ENCODE assay signal across 17 mouse cellular contexts in the genomic region with DNA sequence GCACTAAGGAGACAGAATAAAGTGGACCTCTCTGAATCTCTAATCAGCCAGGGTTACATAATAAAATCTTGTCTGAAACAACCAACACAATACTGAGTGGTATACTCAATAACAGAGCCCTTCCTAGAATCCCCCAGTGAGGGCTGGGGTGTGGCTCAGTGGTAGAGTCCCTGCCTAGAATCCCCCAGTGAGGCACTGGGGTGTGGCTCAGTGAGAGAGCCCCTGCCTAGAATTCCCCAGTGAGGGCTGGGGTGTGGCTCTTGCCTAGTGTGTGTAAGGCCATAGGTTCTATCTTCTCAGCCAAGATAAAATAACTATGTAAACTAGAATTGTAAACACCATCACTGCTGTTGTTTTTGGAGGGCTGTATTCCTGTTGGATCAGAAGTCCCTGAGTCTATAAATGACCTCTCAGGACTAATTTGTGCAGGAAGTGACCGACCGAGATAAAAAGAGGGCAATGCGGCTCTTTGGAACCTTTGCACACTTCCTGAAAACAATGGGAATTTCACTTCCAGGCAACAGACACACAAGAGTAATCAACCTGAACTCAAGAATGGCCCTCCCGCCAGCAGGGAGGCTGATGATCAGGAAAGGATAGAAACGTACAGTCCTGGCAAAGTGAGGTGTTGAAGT. TPM values are rescaled to one million over a fixed set of nuclear protein-coding genes. Genes with fewer than 3 reads are reported as not detected.
DNase-seq lines count a peak whose midpoint lies in the region; ATAC-seq and TF ChIP-seq lines count a peak whose summit lies in the region.
"Had no signal": no experiment of that assay in that cellular context is flagged by ENCODE, and none has a peak within 500 bp of the region (broad histone marks: within the 10 kb centered on the region; RNA-seq: fewer than 3 reads in every experiment).

No protein-coding gene starts in this region.

- H3K79me2 ChIP-seq in liver, adult 2 months (ENCODE audit: control insufficient read depth, insufficient read depth, low read length), result no peaks in the 10 kb centered on the region

- 0 out of 2 replicates have a peak, but pooled peaks cover 4% of the 10 kb centered on the region for H3K9me3 ChIP-seq in forebrain, embryonic 10.5 days
- no peaks in the 10 kb centered on the region for H3K9me3 ChIP-seq in forebrain, embryonic 14.5 days (replicated peaks; ENCODE audit: control insufficient read depth, low read length)
- no peaks in the 10 kb centered on the region for H3K9me3 ChIP-seq in heart, postnatal 0 days (replicated peaks; ENCODE audit: control insufficient read depth, low read length)
- H3K9me3 ChIP-seq in heart, embryonic 10.5 days, result no peaks in the 10 kb centered on the region
- H3K9me3 ChIP-seq in liver, embryonic 12.5 days (replicated peaks), result peaks cover 5% of the 10 kb centered on the region
- H3K9me3 ChIP-seq in stomach, postnatal 0 days (ENCODE audit: control insufficient read depth, low read length), result no peaks in the 10 kb centered on the region
- H3K9me3 ChIP-seq: limb, embryonic 13.5 days; midbrain, embryonic 13.5 days; neural tube, embryonic 12.5 days had no signal

- H3K4me2 ChIP-seq in forebrain, embryonic 14.5 days (ENCODE audit: low read length), result no peak overlapping the region
- H3K4me2 ChIP-seq in heart, postnatal 0 days (ENCODE audit: low read depth, low read length), result no peak overlapping the region
- H3K4me2 ChIP-seq in liver, embryonic 12.5 days, result no peak overlapping the region
- no peak overlapping the region for H3K4me2 ChIP-seq in stomach, postnatal 0 days (replicated peaks; ENCODE audit: low read depth)

- no peak for TF ChIP-seq EP300 in heart, postnatal 0 days (IDR thresholded peaks at IDR 0.05; ENCODE audit: low read depth)
- TF ChIP-seq EP300 in stomach, postnatal 0 days (optimal IDR thresholded peaks at IDR 0.05), result no peak

- no peaks in the 10 kb centered on the region; the same call in 1 of the 2 replicates for H3K36me3 ChIP-seq in forebrain, embryonic 10.5 days (replicated peaks)
- H3K36me3 ChIP-seq in forebrain, embryonic 14.5 days (ENCODE audit: control insufficient read depth, insufficient read depth, low read length), result peaks cover under 1% of the 10 kb centered on the region; the same call in 1 of the 2 replicates
- H3K36me3 ChIP-seq in heart, postnatal 0 days (replicated peaks; ENCODE audit: control insufficient read depth, insufficient read depth, low read length), result 0 out of 2 replicates have a peak, but pooled peaks cover under 1% of the 10 kb centered on the region
- peaks cover under 1% of the 10 kb centered on the region for H3K36me3 ChIP-seq in heart, embryonic 10.5 days
- H3K36me3 ChIP-seq in liver, adult 2 months (ENCODE audit: control insufficient read depth, insufficient read depth, low read length), result no peaks in the 10 kb centered on the region
- H3K36me3 ChIP-seq in liver, embryonic 12.5 days, result no peaks in the 10 kb centered on the region
- H3K36me3 ChIP-seq in stomach, postnatal 0 days (ENCODE audit: control insufficient read depth, insufficient read depth, low read length), result no peaks in the 10 kb centered on the region
- H3K36me3 ChIP-seq: limb, embryonic 13.5 days; neural tube, embryonic 12.5 days had no signal

- no peak overlapping the region for H3K27ac ChIP-seq in forebrain, embryonic 10.5 days
- no peak overlapping the region for H3K27ac ChIP-seq in forebrain, embryonic 14.5 days (ENCODE audit: low read depth, low read length)
- peak overlapping the region; percentile 46; the same call in 1 of the 2 replicates for H3K27ac ChIP-seq in heart, postnatal 0 days (ENCODE audit: low read depth)
- H3K27ac ChIP-seq in heart, embryonic 10.5 days, result no peak overlapping the region
- H3K27ac ChIP-seq in liver, adult 2 months (replicated peaks; ENCODE audit: insufficient read depth, low read depth, low read length), result peak overlapping the region; percentile 23; the same call in 1 of the 2 replicates
- no peak overlapping the region for H3K27ac ChIP-seq in liver, embryonic 12.5 days
- no peak overlapping the region for H3K27ac ChIP-seq in stomach, postnatal 0 days (replicated peaks)
- H3K27ac ChIP-seq: limb, embryonic 13.5 days; midbrain, embryonic 13.5 days; neural tube, embryonic 12.5 days had no signal

- TF ChIP-seq CTCF in heart, postnatal 0 days (IDR thresholded peaks at IDR 0.05; ENCODE audit: low read depth), result no peak
- no peak for TF ChIP-seq CTCF in liver, adult 2 months (IDR thresholded peaks at IDR 0.05; ENCODE audit: low read depth, low read length)
- TF ChIP-seq CTCF in stomach, postnatal 0 days (IDR thresholded peaks at IDR 0.05; ENCODE audit: low read depth), result no peak

- ATAC-seq in forebrain, embryonic 14.5 days, result no peak
- no peak for ATAC-seq in heart, postnatal 0 days (ENCODE audit: insufficient read depth, low read depth)
- ATAC-seq in liver, embryonic 12.5 days, result no peak
- no peak for ATAC-seq in cerebellum, adult (ENCODE audit: insufficient number of reproducible peaks, low FRiP score, low TSS enrichment)
- ATAC-seq in stomach, postnatal 0 days (ENCODE audit: low FRiP score, low TSS enrichment), result no peak
- ATAC-seq: midbrain, embryonic 13.5 days had no signal

- H3K4me1 ChIP-seq in forebrain, embryonic 10.5 days, result peaks cover 29% of the 10 kb centered on the region
- H3K4me1 ChIP-seq in forebrain, embryonic 14.5 days (ENCODE audit: control insufficient read depth, insufficient read depth, low read length), result peaks cover 3% of the 10 kb centered on the region; the same call in 1 of the 2 replicates
- 0 out of 2 replicates have a peak, but pooled peaks cover 3% of the 10 kb centered on the region for H3K4me1 ChIP-seq in heart, postnatal 0 days (ENCODE audit: control insufficient read depth, insufficient read depth)
- H3K4me1 ChIP-seq in heart, embryonic 10.5 days, result peaks cover 14% of the 10 kb centered on the region
- no peaks in the 10 kb centered on the region; the same call in 1 of the 2 replicates for H3K4me1 ChIP-seq in liver, adult 2 months (ENCODE audit: control insufficient read depth, insufficient read depth, low read length)
- H3K4me1 ChIP-seq in liver, embryonic 12.5 days, result peaks cover 21% of the 10 kb centered on the region
- H3K4me1 ChIP-seq in stomach, postnatal 0 days (replicated peaks; ENCODE audit: control insufficient read depth, insufficient read depth), result no peaks in the 10 kb centered on the region

- no peak for DNase-seq in forebrain, embryonic 10.5 days (ENCODE audit: extremely low spot score, low spot score)
- no peak for DNase-seq in forebrain, embryonic 14.5 days (ENCODE audit: low spot score)
- no peak for DNase-seq in heart, postnatal 0 days (ENCODE audit: low spot score)
- DNase-seq in heart, embryonic 10.5 days (ENCODE audit: low spot score), result no peak
- no peak for DNase-seq in liver, adult 2 months (ENCODE audit: extremely low read depth, low read depth, low spot score)
- DNase-seq in stomach, postnatal 0 days (ENCODE audit: low spot score), result no peak
- DNase-seq: adrenal gland, postnatal 36 days; cerebellum, adult 2 months; cerebellum, postnatal 36 days; lung, postnatal 10 days; right cerebral cortex, postnatal 4 days had no signal

- H3K4me3 ChIP-seq in forebrain, embryonic 10.5 days, result peak overlapping the region; percentile 58; the same call in 1 of the 2 replicates
- H3K4me3 ChIP-seq in forebrain, embryonic 14.5 days (ENCODE audit: low read depth, low read length), result no peak overlapping the region
- no peak overlapping the region for H3K4me3 ChIP-seq in heart, postnatal 0 days (ENCODE audit: low read depth, low read length)
- H3K4me3 ChIP-seq in heart, embryonic 10.5 days, result no peak overlapping the region
- no peak overlapping the region for H3K4me3 ChIP-seq in liver, adult 2 months (ENCODE audit: insufficient read depth, low read depth, low read length)
- no peak overlapping the region for H3K4me3 ChIP-seq in liver, embryonic 12.5 days
- H3K4me3 ChIP-seq in stomach, postnatal 0 days (ENCODE audit: low read depth, low read length), result no peak overlapping the region
- H3K4me3 ChIP-seq: neural tube, embryonic 12.5 days had no signal

- no peak overlapping the region for H3K9ac ChIP-seq in forebrain, embryonic 14.5 days (ENCODE audit: low read length)
- no peak overlapping the region for H3K9ac ChIP-seq in heart, postnatal 0 days (replicated peaks; ENCODE audit: low read depth, low read length)
- no peak overlapping the region for H3K9ac ChIP-seq in liver, adult 2 months (ENCODE audit: low read depth, low read length)
- no peak overlapping the region for H3K9ac ChIP-seq in liver, embryonic 12.5 days
- no peak overlapping the region for H3K9ac ChIP-seq in stomach, postnatal 0 days (ENCODE audit: low read length)
- H3K9ac ChIP-seq: neural tube, embryonic 12.5 days had no signal

- no peak for TF ChIP-seq POLR2A in liver, adult 2 months (IDR thresholded peaks at IDR 0.05; ENCODE audit: extremely low read depth, insufficient read depth, low read length)

- peaks cover 30% of the 10 kb centered on the region for H3K27me3 ChIP-seq in forebrain, embryonic 10.5 days (ENCODE audit: poor library complexity, severe bottlenecking)
- no peaks in the 10 kb centered on the region for H3K27me3 ChIP-seq in forebrain, embryonic 14.5 days (replicated peaks; ENCODE audit: control insufficient read depth, insufficient read depth, low read length)
- no peaks in the 10 kb centered on the region for H3K27me3 ChIP-seq in heart, postnatal 0 days (ENCODE audit: control insufficient read depth, insufficient read depth, low read length)
- peaks cover 18% of the 10 kb centered on the region for H3K27me3 ChIP-seq in heart, embryonic 10.5 days (ENCODE audit: insufficient read depth, poor library complexity, severe bottlenecking)
- no peaks in the 10 kb centered on the region for H3K27me3 ChIP-seq in liver, adult 2 months (ENCODE audit: control insufficient read depth, insufficient read depth, low read length)
- H3K27me3 ChIP-seq in liver, embryonic 12.5 days (replicated peaks), result peaks cover 59% of the 10 kb centered on the region
- H3K27me3 ChIP-seq in stomach, postnatal 0 days (ENCODE audit: control insufficient read depth, insufficient read depth, low read length), result no peaks in the 10 kb centered on the region
- H3K27me3 ChIP-seq: limb, embryonic 13.5 days had no signal

- 66% methylated on average over 5 of the region's 5 CpGs for WGBS in forebrain, embryonic 10.5 days
- 67% methylated on average over 5 of the region's 5 CpGs for WGBS in forebrain, embryonic 14.5 days
- 49% methylated on average over 5 of the region's 5 CpGs for WGBS in heart, postnatal 0 days
- WGBS in heart, embryonic 10.5 days, result 61% methylated on average over 5 of the region's 5 CpGs
- 67% methylated on average over 5 of the region's 5 CpGs for WGBS in liver, adult 2 months
- 48% methylated on average over 5 of the region's 5 CpGs for WGBS in liver, embryonic 12.5 days (ENCODE audit: insufficient replicate concordance)
- WGBS in stomach, postnatal 0 days, result 72% methylated on average over 5 of the region's 5 CpGs

RNA-seq across cellular contexts. Expression of a gene that starts 1.2 kb away (rescaled TPM):
- 1.6 and 2.0 TPM in 2 replicates for polyA plus RNA-seq in forebrain, embryonic 10.5 days (2016; fragmentation: Nextera tagmentation; extraction: Ambion mirVana)
- polyA plus RNA-seq in forebrain, embryonic 14.5 days (2014; fragmentation: Nextera tagmentation; extraction: Ambion mirVana), result 1.8 and 2.3 TPM in 2 replicates
- total RNA-seq in heart, postnatal 0 days (2014; rRNA removed; ENCODE audit: low replicate concordance), result 3.5 and 10.6 TPM in 2 replicates
- polyA plus RNA-seq in heart, postnatal 0 days (2015; fragmentation: Nextera tagmentation; extraction: Ambion mirVana), result 3.6 TPM in 2 replicates
- polyA plus RNA-seq in heart, embryonic 10.5 days (2016; fragmentation: Nextera tagmentation; extraction: Ambion mirVana), result 1.0 and 1.8 TPM in 2 replicates
- 0.09 and 0.40 TPM in 2 replicates for total RNA-seq in liver, adult 2 months (2014; rRNA removed)
- 1.8 and 2.7 TPM in 2 replicates for polyA plus RNA-seq in liver, adult 2 months (2012; rRNA removed)
- polyA plus RNA-seq in liver, embryonic 12.5 days (2016; fragmentation: Nextera tagmentation; extraction: Ambion mirVana), result 0.51 and 0.62 TPM in 2 replicates
- 0.85 and 1.3 TPM in 2 replicates for polyA plus RNA-seq in stomach, postnatal 0 days (2015; fragmentation: Nextera tagmentation; extraction: Ambion mirVana)
- total RNA-seq: megakaryocyte, adult 5-6 weeks had no signal

RNA-seq across cellular contexts. Expression of a gene that starts 17.0 kb away (rescaled TPM):
- polyA plus RNA-seq in forebrain, embryonic 10.5 days (2016; fragmentation: Nextera tagmentation; extraction: Ambion mirVana), result 50.7 and 51.4 TPM in 2 replicates
- 42.5 TPM in 2 replicates for polyA plus RNA-seq in forebrain, embryonic 14.5 days (2014; fragmentation: Nextera tagmentation; extraction: Ambion mirVana)
- total RNA-seq in heart, postnatal 0 days (2014; rRNA removed; ENCODE audit: low replicate concordance), result 52.9 and 56.4 TPM in 2 replicates
- 37.6 and 40.5 TPM in 2 replicates for polyA plus RNA-seq in heart, postnatal 0 days (2015; fragmentation: Nextera tagmentation; extraction: Ambion mirVana)
- polyA plus RNA-seq in heart, embryonic 10.5 days (2016; fragmentation: Nextera tagmentation; extraction: Ambion mirVana), result 46.8 and 47.9 TPM in 2 replicates
- 12.9 and 16.0 TPM in 2 replicates for total RNA-seq in liver, adult 2 months (2014; rRNA removed)
- 34.1 and 40.4 TPM in 2 replicates for polyA plus RNA-seq in liver, adult 2 months (2012; rRNA removed)
- 22.1 and 23.3 TPM in 2 replicates for polyA plus RNA-seq in liver, embryonic 12.5 days (2016; fragmentation: Nextera tagmentation; extraction: Ambion mirVana)
- polyA plus RNA-seq in stomach, postnatal 0 days (2015; fragmentation: Nextera tagmentation; extraction: Ambion mirVana), result 20.3 and 20.7 TPM in 2 replicates

RNA-seq across cellular contexts. Expression of a gene that starts 34.9 kb away (rescaled TPM):
- 5.3 and 6.4 TPM in 2 replicates for polyA plus RNA-seq in forebrain, embryonic 10.5 days (2016; fragmentation: Nextera tagmentation; extraction: Ambion mirVana)
- polyA plus RNA-seq in forebrain, embryonic 14.5 days (2014; fragmentation: Nextera tagmentation; extraction: Ambion mirVana), result 3.4 TPM in 2 replicates
- 34.8 and 58.9 TPM in 2 replicates for total RNA-seq in heart, postnatal 0 days (2014; rRNA removed; ENCODE audit: low replicate concordance)
- 23.7 and 26.8 TPM in 2 replicates for polyA plus RNA-seq in heart, postnatal 0 days (2015; fragmentation: Nextera tagmentation; extraction: Ambion mirVana)
- polyA plus RNA-seq in heart, embryonic 10.5 days (2016; fragmentation: Nextera tagmentation; extraction: Ambion mirVana), result 12.2 and 14.2 TPM in 2 replicates
- 9.8 and 11.1 TPM in 2 replicates for total RNA-seq in liver, adult 2 months (2014; rRNA removed)
- polyA plus RNA-seq in liver, adult 2 months (2012; rRNA removed), result 9.7 and 12.2 TPM in 2 replicates
- polyA plus RNA-seq in liver, embryonic 12.5 days (2016; fragmentation: Nextera tagmentation; extraction: Ambion mirVana), result 4.1 and 5.1 TPM in 2 replicates
- polyA plus RNA-seq in stomach, postnatal 0 days (2015; fragmentation: Nextera tagmentation; extraction: Ambion mirVana), result 8.4 and 8.8 TPM in 2 replicates

RNA-seq across cellular contexts. Expression of a gene that starts 45.2 kb away (rescaled TPM):
- polyA plus RNA-seq in forebrain, embryonic 10.5 days (2016; fragmentation: Nextera tagmentation; extraction: Ambion mirVana), result 0.22 and 0.25 TPM in 2 replicates
- polyA plus RNA-seq in forebrain, embryonic 14.5 days (2014; fragmentation: Nextera tagmentation; extraction: Ambion mirVana), result 4.8 and 8.2 TPM in 2 replicates
- 24.9 and 27.6 TPM in 2 replicates for total RNA-seq in heart, postnatal 0 days (2014; rRNA removed; ENCODE audit: low replicate concordance)
- 5.4 and 7.0 TPM in 2 replicates for polyA plus RNA-seq in heart, postnatal 0 days (2015; fragmentation: Nextera tagmentation; extraction: Ambion mirVana)
- polyA plus RNA-seq in heart, embryonic 10.5 days (2016; fragmentation: Nextera tagmentation; extraction: Ambion mirVana), result 9.7 and 12.8 TPM in 2 replicates
- not detected in 2 replicates for total RNA-seq in liver, adult 2 months (2014; rRNA removed)
- polyA plus RNA-seq in liver, adult 2 months (2012; rRNA removed), result not detected in 2 replicates
- polyA plus RNA-seq in liver, embryonic 12.5 days (2016; fragmentation: Nextera tagmentation; extraction: Ambion mirVana), result 0.18 and 0.41 TPM in 2 replicates
- polyA plus RNA-seq in stomach, postnatal 0 days (2015; fragmentation: Nextera tagmentation; extraction: Ambion mirVana), result 0.22 and 0.27 TPM in 2 replicates
- total RNA-seq: megakaryocyte, adult 5-6 weeks had no signal

Comparison
In these comparisons a context has a peak if more than half of its experiments do, and no peak if none do; other contexts are left out.
1. H3K27ac ChIP-seq: peak in heart, postnatal 0 days (single experiment) and liver, adult 2 months (single experiment); none in forebrain, embryonic 10.5 days (single experiment), forebrain, embryonic 14.5 days (single experiment), heart, embryonic 10.5 days (single experiment), liver, embryonic 12.5 days (single experiment) and stomach, postnatal 0 days (single experiment).